Mouse (Mus musculus) MEL (cell line): ENCODE measurements around the gene Ddost.

Source experiments
- CTCF ChIP-seq, 3 experiments: IDR thresholded peaks in 2 of 3; conservative IDR thresholded peaks in 1 of 3; 2 replicates each; pipeline ENCODE4 v1.5.1; 2011 to 2012; ENCODE audit warnings: low read length in 3 of 3, low read depth in 2 of 3, mild to moderate bottlenecking in 2 of 3, improper control_type of control experiment in 1 of 3, inconsistent platforms in 1 of 3, mixed read lengths in 1 of 3, moderate library complexity in 1 of 3; ENCODE audit not compliant: control insufficient read depth in 1 of 3, insufficient read depth in 1 of 3, poor library complexity in 1 of 3, severe bottlenecking in 1 of 3
- EP300 ChIP-seq, 2 experiments: IDR thresholded peaks; 2 replicates each; pipeline ENCODE4 v1.6.1; 2011; ENCODE audit warnings: improper control_type of control experiment in 2 of 2, low read length in 2 of 2, low read depth in 1 of 2, mild to moderate bottlenecking in 1 of 2
- KAT2A ChIP-seq: conservative IDR thresholded peaks from 2 replicates; pipeline ENCODE4 v1.6.1; 2012; ENCODE audit warnings: low read depth, low read length, improper control_type of control experiment, inconsistent platforms
- MXI1 ChIP-seq: IDR thresholded peaks from 2 replicates; pipeline ENCODE4 v1.6.1; 2011; ENCODE audit warnings: mild to moderate bottlenecking, low read depth, low read length, improper control_type of control experiment
- POLR2A ChIP-seq, 2 experiments: IDR thresholded peaks; 2 replicates each; pipeline ENCODE4 v1.6.1; 2011 to 2012; ENCODE audit warnings: low read length in 2 of 2, mild to moderate bottlenecking in 2 of 2, control low read depth in 1 of 2, improper control_type of control experiment in 1 of 2, low read depth in 1 of 2, moderate library complexity in 1 of 2; ENCODE audit not compliant: control insufficient read depth in 1 of 2, insufficient read depth in 1 of 2, poor library complexity in 1 of 2
- TCF12 ChIP-seq: IDR thresholded peaks from 2 replicates; pipeline ENCODE4 v1.6.1; 2014; ENCODE audit warnings: low read depth, mild to moderate bottlenecking, inconsistent platforms, low read length, improper control_type of control experiment, moderate library complexity
- UBTF ChIP-seq: IDR thresholded peaks from 2 replicates; pipeline ENCODE4 v1.6.1; 2012; ENCODE audit warnings: low read depth, mild to moderate bottlenecking, inconsistent platforms, low read length, improper control_type of control experiment, moderate library complexity, borderline replicate concordance; ENCODE audit not compliant: insufficient read depth

GRCm38 (mm10) chr4:138272011-138272997, 32.2 kb upstream of the Ddost start:
- TF ChIP-seq CTCF (IDR thresholded peaks at IDR 0.05 in 2 of 3, conservative IDR thresholded peaks at IDR 0.05 in 1 of 3; ENCODE audit: control insufficient read depth in 1 of 3, insufficient read depth in 1 of 3, low read depth in 2 of 3, low read length in 3 of 3, poor library complexity in 1 of 3, severe bottlenecking in 1 of 3), result no peak
- TF ChIP-seq TCF12, result no peak
- TF ChIP-seq MXI1, result no peak
- no peak for TF ChIP-seq KAT2A
- no peak for TF ChIP-seq POLR2A (IDR thresholded peaks at IDR 0.05; ENCODE audit: control insufficient read depth in 1 of 2, insufficient read depth in 1 of 2, low read depth in 1 of 2, low read length in 2 of 2, poor library complexity in 1 of 2)
- no peak for TF ChIP-seq UBTF
- no peak for TF ChIP-seq EP300 (IDR thresholded peaks at IDR 0.05; ENCODE audit: low read depth in 1 of 2, low read length in 2 of 2)
